In genomic region chr16:23403008-23403755, GRCm38 (mm10) we compare ENCODE assay signal across 9 mouse cellular contexts. TPM values are rescaled to one million over a fixed set of nuclear protein-coding genes. Genes with fewer than 3 reads are reported as not detected.
DNase-seq lines count a peak whose midpoint lies in the region; ATAC-seq and TF ChIP-seq lines count a peak whose summit lies in the region.
"Had no signal": no experiment of that assay in that cellular context is flagged by ENCODE, and none has a peak within 500 bp of the region (broad histone marks: within the 10 kb centered on the region; RNA-seq: fewer than 3 reads in every experiment).

No protein-coding gene starts in this region.

- no peaks in the 10 kb centered on the region for H3K27me3 ChIP-seq in forebrain, embryonic 14.5 days (replicated peaks; ENCODE audit: control insufficient read depth, insufficient read depth, low read length)
- H3K27me3 ChIP-seq: liver, embryonic 15.5 days had no signal

- H3K9ac ChIP-seq in forebrain, embryonic 14.5 days (ENCODE audit: low read length): no peak overlapping the region
- H3K9ac ChIP-seq: liver, embryonic 15.5 days had no signal

- ATAC-seq in forebrain, embryonic 14.5 days: peak; percentile 37; the same call in 1 of the 2 replicates

- no peaks in the 10 kb centered on the region for H3K9me3 ChIP-seq in forebrain, embryonic 14.5 days (replicated peaks; ENCODE audit: control insufficient read depth, low read length)
- H3K9me3 ChIP-seq: liver, embryonic 15.5 days had no signal

- DNase-seq in ES-CJ7 (ENCODE audit: low read depth, low spot score): peak; percentile 70
- peak; percentile 84 for DNase-seq in brain, embryonic 14.5 days (ENCODE audit: low read depth)
- peak; percentile 83 for DNase-seq in forebrain, embryonic 14.5 days (ENCODE audit: low spot score)
- peak; percentile 16 for DNase-seq in heart, postnatal 25 days (ENCODE audit: low spot score)
- DNase-seq in layer of hippocampus, adult 9-10 months (ENCODE audit: low spot score): peak; percentile 83
- DNase-seq in lung, postnatal 14 days: peak; percentile 85
- DNase-seq in right cerebral cortex, adult 2 months (ENCODE audit: low spot score in 2 of 2): peak; percentile 86 to 87
- peak; percentile 78 for DNase-seq in urinary bladder, postnatal 25 days (ENCODE audit: low spot score)

- TF ChIP-seq CTCF in brain, embryonic 14.5 days (IDR thresholded peaks at IDR 0.05; ENCODE audit: borderline replicate concordance, extremely low read depth, insufficient read depth, insufficient read length): peak; percentile 78; the same call in 1 of the 2 replicates

- no peaks in the 10 kb centered on the region for H3K36me3 ChIP-seq in forebrain, embryonic 14.5 days (ENCODE audit: control insufficient read depth, insufficient read depth, low read length)
- H3K36me3 ChIP-seq: liver, embryonic 15.5 days had no signal

- no peak overlapping the region for H3K4me3 ChIP-seq in forebrain, embryonic 14.5 days (ENCODE audit: low read depth, low read length)
- H3K4me3 ChIP-seq: liver, embryonic 15.5 days had no signal

- H3K4me1 ChIP-seq in forebrain, embryonic 14.5 days (ENCODE audit: control insufficient read depth, insufficient read depth, low read length): no peaks in the 10 kb centered on the region

- WGBS in forebrain, embryonic 14.5 days: 51% methylated on average over 8 of the region's 8 CpGs

- TF ChIP-seq POLR2A in brain, embryonic 14.5 days (IDR thresholded peaks at IDR 0.05; ENCODE audit: borderline replicate concordance, extremely low read depth, insufficient read depth, insufficient read length, poor library complexity, severe bottlenecking): no peak

- H3K4me2 ChIP-seq in forebrain, embryonic 14.5 days (ENCODE audit: low read length): no peak overlapping the region
- H3K4me2 ChIP-seq: liver, embryonic 15.5 days had no signal

- intact Hi-C loops in heart, postnatal 25 days (cut with DNase I): loop anchor here (1.0 to 2.0 kb wide), 3 partner anchors 178 to 314 kb away; partner anchors contain the start of gene St6gal1

- H3K27ac ChIP-seq in forebrain, embryonic 14.5 days (ENCODE audit: low read depth, low read length): no peak overlapping the region
- H3K27ac ChIP-seq: liver, embryonic 15.5 days had no signal

RNA-seq across cellular contexts. Expression of gene Rtp1, which starts 25.8 kb away (rescaled TPM):
- 0.10 TPM in 2 replicates for polyA plus RNA-seq in brain, embryonic 14.5 days (2012; rRNA removed)
- polyA plus RNA-seq in forebrain, embryonic 14.5 days (2014; fragmentation: Nextera tagmentation; extraction: Ambion mirVana): 0.09 and 0.10 TPM in 2 replicates
- not detected for total RNA-seq in heart, postnatal 25 days (2021)
- polyA plus RNA-seq: liver, embryonic 15.5 days had no signal

Comparison
In these comparisons a context has a peak if more than half of its experiments do, and no peak if none do; other contexts are left out.
1. DNase-seq: peak in every context shown above with its lines; median percentile 86 in right cerebral cortex, adult 2 months; 85 in lung, postnatal 14 days; 84 in brain, embryonic 14.5 days; 83 in forebrain, embryonic 14.5 days; 83 in layer of hippocampus, adult 9-10 months; 78 in urinary bladder, postnatal 25 days; 70 in ES-CJ7; 16 in heart, postnatal 25 days.